Mouse (Mus musculus): Measurements from ENCODE around the gene Mtor. TPM values are rescaled to one million over a fixed set of nuclear protein-coding genes. Genes with fewer than 3 reads are reported as not detected.

Gene Mtor
- polyA plus RNA-seq, 1 experiment from 2014 or later: 23.6 TPM

- 64% methylated on average over 6 of the region's 6 CpGs for WGBS (ENCODE audit: insufficient replicate concordance)
- Histone ChIP-seq H3K9me3 (replicated peaks; ENCODE audit: control insufficient read depth, low read length) (no peaks in the 10 kb centered on the region), H3K4me3 (ENCODE audit: low read depth, low read length) (no peak overlapping the region), H3K27ac (ENCODE audit: low read depth, low read length) (no peak overlapping the region), H3K9ac (ENCODE audit: low read depth, low read length) (no peak overlapping the region), H3K4me1 (ENCODE audit: control insufficient read depth, insufficient read depth, low read length) (no peaks in the 10 kb centered on the region), H3K36me3 (ENCODE audit: control insufficient read depth, insufficient read depth, low read length) (no peaks in the 10 kb centered on the region), H3K27me3 (ENCODE audit: control insufficient read depth, insufficient read depth, low read length) (peaks cover 34% of the 10 kb centered on the region), H3K4me2 (no peak overlapping the region)
- ATAC-seq (replicated peaks; ENCODE audit: insufficient number of reproducible peaks, low FRiP score, low TSS enrichment): no peak
Observed at GRCm38 (mm10) chr4:148417559-148417958, 30.9 kb upstream of the Mtor start.

GRCm38 (mm10) chr4:148426950-148427850 is 21.2 kb upstream of the Mtor start:
- Histone ChIP-seq H3K4me2 (no peak overlapping the region), H3K4me1 (ENCODE audit: control insufficient read depth, insufficient read depth, low read length) (no peaks in the 10 kb centered on the region), H3K9me3 (replicated peaks; ENCODE audit: control insufficient read depth, low read length) (no peaks in the 10 kb centered on the region), H3K27ac (ENCODE audit: low read depth, low read length) (no peak overlapping the region), H3K9ac (ENCODE audit: low read depth, low read length) (no peak overlapping the region), H3K27me3 (ENCODE audit: control insufficient read depth, insufficient read depth, low read length) (no peaks in the 10 kb centered on the region), H3K36me3 (ENCODE audit: control insufficient read depth, insufficient read depth, low read length) (no peaks in the 10 kb centered on the region), H3K4me3 (ENCODE audit: low read depth, low read length) (no peak overlapping the region)
- no peak for ATAC-seq (replicated peaks; ENCODE audit: insufficient number of reproducible peaks, low FRiP score, low TSS enrichment)
- WGBS (ENCODE audit: insufficient replicate concordance): 76% methylated on average over 10 of the region's 10 CpGs

- no peak for ATAC-seq (replicated peaks; ENCODE audit: insufficient number of reproducible peaks, low FRiP score, low TSS enrichment)
- no peak overlapping the region for H3K9ac ChIP-seq (ENCODE audit: low read depth, low read length)
- H3K4me1 ChIP-seq (ENCODE audit: control insufficient read depth, insufficient read depth, low read length): peaks cover 4% of the 10 kb centered on the region; the same call in 1 of the 2 replicates
- no peaks in the 10 kb centered on the region for H3K27me3 ChIP-seq (ENCODE audit: control insufficient read depth, insufficient read depth, low read length)
- H3K4me2 ChIP-seq: no peak overlapping the region
- H3K27ac ChIP-seq (ENCODE audit: low read depth, low read length): no peak overlapping the region
- 67% methylated on average over 5 of the region's 5 CpGs for WGBS (ENCODE audit: insufficient replicate concordance)
- no peaks in the 10 kb centered on the region for H3K9me3 ChIP-seq (replicated peaks; ENCODE audit: control insufficient read depth, low read length)
- no peaks in the 10 kb centered on the region for H3K36me3 ChIP-seq (ENCODE audit: control insufficient read depth, insufficient read depth, low read length)
- H3K4me3 ChIP-seq (ENCODE audit: low read depth, low read length): no peak overlapping the region
Observed at GRCm38 (mm10) chr4:148428544-148428943, 19.9 kb upstream of the Mtor start.

- Histone ChIP-seq H3K4me1 (ENCODE audit: control insufficient read depth, insufficient read depth, low read length) (peaks cover 6% of the 10 kb centered on the region; the same call in 1 of the 2 replicates), H3K9ac (ENCODE audit: low read depth, low read length) (no peak overlapping the region), H3K36me3 (ENCODE audit: control insufficient read depth, insufficient read depth, low read length) (no peaks in the 10 kb centered on the region), H3K27me3 (ENCODE audit: control insufficient read depth, insufficient read depth, low read length) (no peaks in the 10 kb centered on the region), H3K9me3 (replicated peaks; ENCODE audit: control insufficient read depth, low read length) (no peaks in the 10 kb centered on the region), H3K4me2 (no peak overlapping the region), H3K4me3 (ENCODE audit: low read depth, low read length) (no peak overlapping the region), H3K27ac (ENCODE audit: low read depth, low read length) (no peak overlapping the region)
- no peak for ATAC-seq (replicated peaks; ENCODE audit: insufficient number of reproducible peaks, low FRiP score, low TSS enrichment)
- 77% methylated on average over 11 of the region's 11 CpGs for WGBS (ENCODE audit: insufficient replicate concordance)
Observed at GRCm38 (mm10) chr4:148429121-148429520, 19.3 kb upstream of the Mtor start.

GRCm38 (mm10) chr4:148429686-148430085 is 18.7 kb upstream of the Mtor start:
- 31% methylated on average over 6 of the region's 6 CpGs for WGBS (ENCODE audit: insufficient replicate concordance)
- Histone ChIP-seq H3K36me3 (ENCODE audit: control insufficient read depth, insufficient read depth, low read length) (no peaks in the 10 kb centered on the region), H3K27ac (ENCODE audit: low read depth, low read length) (no peak overlapping the region), H3K9me3 (replicated peaks; ENCODE audit: control insufficient read depth, low read length) (no peaks in the 10 kb centered on the region), H3K4me2 (no peak overlapping the region), H3K4me1 (ENCODE audit: control insufficient read depth, insufficient read depth, low read length) (peaks cover 6% of the 10 kb centered on the region; the same call in 1 of the 2 replicates), H3K9ac (ENCODE audit: low read depth, low read length) (no peak overlapping the region), H3K4me3 (ENCODE audit: low read depth, low read length) (no peak overlapping the region), H3K27me3 (ENCODE audit: control insufficient read depth, insufficient read depth, low read length) (no peaks in the 10 kb centered on the region)
- peak; percentile 27; the same call in 1 of the 2 replicates for ATAC-seq (replicated peaks; ENCODE audit: insufficient number of reproducible peaks, low FRiP score, low TSS enrichment)

GRCm38 (mm10) chr4:148430880-148431519 is 17.4 kb upstream of the Mtor start:
- H3K4me3 ChIP-seq (ENCODE audit: low read depth, low read length): no peak overlapping the region
- H3K27ac ChIP-seq (ENCODE audit: low read depth, low read length): no peak overlapping the region
- peaks cover 6% of the 10 kb centered on the region; the same call in 1 of the 2 replicates for H3K4me1 ChIP-seq (ENCODE audit: control insufficient read depth, insufficient read depth, low read length)
- H3K4me2 ChIP-seq: no peak overlapping the region
- whole genome bisulfite sequencing (ENCODE audit: insufficient replicate concordance): 80% methylated on average over 11 of the region's 11 CpGs
- no peak overlapping the region for H3K9ac ChIP-seq (ENCODE audit: low read depth, low read length)
- no peaks in the 10 kb centered on the region for H3K27me3 ChIP-seq (ENCODE audit: control insufficient read depth, insufficient read depth, low read length)
- ATAC-seq (replicated peaks; ENCODE audit: insufficient number of reproducible peaks, low FRiP score, low TSS enrichment): no peak
- no peaks in the 10 kb centered on the region for H3K9me3 ChIP-seq (replicated peaks; ENCODE audit: control insufficient read depth, low read length)
- H3K36me3 ChIP-seq (ENCODE audit: control insufficient read depth, insufficient read depth, low read length): no peaks in the 10 kb centered on the region

- no peak overlapping the region for H3K4me2 ChIP-seq
- H3K4me1 ChIP-seq (ENCODE audit: control insufficient read depth, insufficient read depth, low read length): peaks cover 6% of the 10 kb centered on the region; the same call in 1 of the 2 replicates
- ATAC-seq (replicated peaks; ENCODE audit: insufficient number of reproducible peaks, low FRiP score, low TSS enrichment): no peak
- H3K27ac ChIP-seq (ENCODE audit: low read depth, low read length): no peak overlapping the region
- no peaks in the 10 kb centered on the region for H3K9me3 ChIP-seq (replicated peaks; ENCODE audit: control insufficient read depth, low read length)
- H3K9ac ChIP-seq (ENCODE audit: low read depth, low read length): no peak overlapping the region
- H3K27me3 ChIP-seq (ENCODE audit: control insufficient read depth, insufficient read depth, low read length): no peaks in the 10 kb centered on the region
- no peak overlapping the region for H3K4me3 ChIP-seq (ENCODE audit: low read depth, low read length)
- no peaks in the 10 kb centered on the region; the same call in 1 of the 2 replicates for H3K36me3 ChIP-seq (ENCODE audit: control insufficient read depth, insufficient read depth, low read length)
- 83% methylated on average over 4 of the region's 4 CpGs for WGBS (ENCODE audit: insufficient replicate concordance)
Observed at GRCm38 (mm10) chr4:148432488-148432887, 15.9 kb upstream of the Mtor start.

GRCm38 (mm10) chr4:148433336-148433735 is 15.1 kb upstream of the Mtor start:
- WGBS (ENCODE audit: insufficient replicate concordance): 71% methylated on average over 18 of the region's 18 CpGs
- Histone ChIP-seq H3K9ac (ENCODE audit: low read depth, low read length) (no peak overlapping the region), H3K4me2 (no peak overlapping the region), H3K36me3 (ENCODE audit: control insufficient read depth, insufficient read depth, low read length) (no peaks in the 10 kb centered on the region; the same call in 1 of the 2 replicates), H3K9me3 (replicated peaks; ENCODE audit: control insufficient read depth, low read length) (no peaks in the 10 kb centered on the region), H3K4me1 (ENCODE audit: control insufficient read depth, insufficient read depth, low read length) (peaks cover 6% of the 10 kb centered on the region; the same call in 1 of the 2 replicates), H3K4me3 (ENCODE audit: low read depth, low read length) (no peak overlapping the region), H3K27ac (ENCODE audit: low read depth, low read length) (no peak overlapping the region), H3K27me3 (ENCODE audit: control insufficient read depth, insufficient read depth, low read length) (no peaks in the 10 kb centered on the region)
- no peak for ATAC-seq (replicated peaks; ENCODE audit: insufficient number of reproducible peaks, low FRiP score, low TSS enrichment)
